Mouse (Mus musculus) gastrocnemius, postnatal 14 days (tissue): Measurements from ENCODE around the gene Npnt. TPM values are rescaled to one million over a fixed set of nuclear protein-coding genes. Genes with fewer than 3 reads are reported as not detected.

Experiments
- total RNA-seq, 2 experiments: library from RNA; stranded (reverse); gene quantifications; 2 replicates each; pipeline ENCODE4 v1.2.3; 2021

Gene Npnt
- total RNA-seq, 2 experiments from 2014 or later = 9.0 to 12.1 TPM

Other genes with a start within 250 kb of the Npnt start
- 1 to 10 TPM; 5.9 to 6.7 TPM for gene Ints12, start 141.5 kb upstream of the Npnt start, total RNA-seq
- gene Gstcd, start 141.7 kb upstream of the Npnt start, total RNA-seq = 1 to 10 TPM; 3.3 to 3.4 TPM